Mouse (Mus musculus) forebrain, embryonic 15.5 days (tissue): ENCODE data around the gene Rpl35. TPM values are rescaled to one million over a fixed set of nuclear protein-coding genes. Genes with fewer than 3 reads are reported as not detected.

ENCODE experiments used
- ATAC-seq: fragments of 200-750 bp; cut with Nextera tagmentation; replicated peaks from 2 replicates; pipeline ENCODE4 v1.8.0; 2017; ENCODE audit warnings: mild to moderate bottlenecking, moderate TSS enrichment, moderate library complexity
- H3K27ac ChIP-seq: fragments of 300-500 bp; sonication (generic); replicated peaks from 2 replicates; pipeline ENCODE4 v1.5.1; 2015; ENCODE audit warnings: mild to moderate bottlenecking, inconsistent platforms
- H3K27me3 ChIP-seq: fragments of 300-500 bp; sonication (generic); 2 replicates; pipeline ENCODE4 v1.6.1; 2015; ENCODE audit warnings: inconsistent platforms
- H3K36me3 ChIP-seq: fragments of 300-500 bp; sonication (generic); 2 replicates; pipeline ENCODE4 v1.6.1; 2015; ENCODE audit warnings: mild to moderate bottlenecking, inconsistent platforms
- H3K4me1 ChIP-seq: fragments of 300-500 bp; sonication (generic); 2 replicates; pipeline ENCODE4 v1.6.1; 2015; ENCODE audit warnings: inconsistent platforms
- H3K4me2 ChIP-seq: fragments of 300-500 bp; sonication (generic); replicated peaks from 2 replicates; pipeline ENCODE4 v1.6.1; 2015; ENCODE audit warnings: mild to moderate bottlenecking, inconsistent platforms
- H3K4me3 ChIP-seq: fragments of 300-500 bp; sonication (generic); 2 replicates; pipeline ENCODE4 v1.5.1; 2015; ENCODE audit warnings: mild to moderate bottlenecking, inconsistent platforms
- H3K9ac ChIP-seq: fragments of 300-500 bp; sonication (generic); replicated peaks from 2 replicates; pipeline ENCODE4 v1.6.1; 2015; ENCODE audit warnings: mild to moderate bottlenecking, inconsistent platforms
- H3K9me3 ChIP-seq: fragments of 300-500 bp; sonication (generic); 2 replicates; pipeline ENCODE4 v1.6.1; 2016; ENCODE audit warnings: inconsistent platforms
- WGBS: fragments of 180-500 bp; shearing (Covaris S2); methylation state at CpG from one replicate; pipeline ENCODE4 v1.1.7; 2015; ENCODE audit warnings: mixed read lengths; 5-methylcytosine and 5-hydroxymethylcytosine counted together
- polyA plus RNA-seq: library from polyadenylated mRNA; unstranded; fragments of >200 nt; fragmentation: Nextera tagmentation; extraction: Ambion mirVana; gene quantifications from 2 replicates; pipeline ENCODE4 v1.2.1, GENCODE M21; 2015

Rpl35 gene
- polyA plus RNA-seq, 1 experiment from 2014 or later, result 763 TPM

DNA sequence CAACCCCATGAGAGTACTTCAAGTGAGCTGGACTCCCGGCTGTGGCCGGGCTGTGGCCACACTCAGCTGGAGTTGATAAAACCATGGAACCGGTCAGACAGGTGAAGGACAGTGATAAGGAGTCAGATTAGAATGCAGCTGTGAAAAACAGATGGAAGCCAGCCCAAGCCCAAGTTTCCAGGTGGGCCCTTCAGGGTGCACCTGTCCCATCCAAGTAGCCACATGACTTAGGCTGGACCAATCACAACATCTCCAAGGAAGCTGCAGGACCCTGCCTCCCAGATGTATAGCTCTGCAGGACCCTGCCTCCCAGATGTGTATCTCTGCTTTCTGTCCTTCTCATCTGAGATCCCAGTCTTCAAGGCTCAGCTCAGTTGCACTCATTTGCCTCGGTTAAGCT, 13.4 kb downstream of the Rpl35 start:
- no peak for ATAC-seq
- H3K4me1 ChIP-seq, result no peaks in the 10 kb centered on the region
- no peaks in the 10 kb centered on the region for H3K36me3 ChIP-seq
- no peak overlapping the region for H3K4me2 ChIP-seq
- H3K4me3 ChIP-seq, result no peak overlapping the region
- no peaks in the 10 kb centered on the region for H3K9me3 ChIP-seq
- H3K27me3 ChIP-seq, result no peaks in the 10 kb centered on the region
- WGBS, result 72% methylated on average over 4 of the region's 4 CpGs
- no peak overlapping the region for H3K9ac ChIP-seq
- no peak overlapping the region for H3K27ac ChIP-seq

GRCm38 (mm10) chr2:38988929-38989328, 16.5 kb downstream of the Rpl35 start:
- no peaks in the 10 kb centered on the region for H3K27me3 ChIP-seq
- H3K4me2 ChIP-seq, result no peak overlapping the region
- no peak overlapping the region for H3K27ac ChIP-seq
- H3K9ac ChIP-seq, result no peak overlapping the region
- no peaks in the 10 kb centered on the region for H3K4me1 ChIP-seq
- H3K36me3 ChIP-seq, result no peaks in the 10 kb centered on the region
- no peak overlapping the region for H3K4me3 ChIP-seq
- ATAC-seq, result no peak
- 83% methylated on average over 2 of the region's 2 CpGs for WGBS
- no peaks in the 10 kb centered on the region for H3K9me3 ChIP-seq

- Histone ChIP-seq H3K4me1 (no peaks in the 10 kb centered on the region), H3K9ac (no peak overlapping the region), H3K9me3 (no peaks in the 10 kb centered on the region), H3K4me3 (no peak overlapping the region), H3K4me2 (no peak overlapping the region), H3K27ac (no peak overlapping the region), H3K27me3 (no peaks in the 10 kb centered on the region), H3K36me3 (no peaks in the 10 kb centered on the region)
- ATAC-seq, result no peak
- 87% methylated on average over 6 of the region's 6 CpGs for WGBS
Observed at GRCm38 (mm10) chr2:38987803-38988510, 17.5 kb downstream of the Rpl35 start.

GRCm38 (mm10) chr2:38987371-38987770, 18.1 kb downstream of the Rpl35 start:
- Histone ChIP-seq H3K4me1 (no peaks in the 10 kb centered on the region), H3K36me3 (no peaks in the 10 kb centered on the region), H3K27ac (no peak overlapping the region), H3K9me3 (no peaks in the 10 kb centered on the region), H3K4me2 (no peak overlapping the region), H3K27me3 (no peaks in the 10 kb centered on the region), H3K9ac (no peak overlapping the region), H3K4me3 (no peak overlapping the region)
- 73% methylated on average over 1 of the region's 1 CpGs for WGBS
- no peak for ATAC-seq

- no peaks in the 10 kb centered on the region for H3K4me1 ChIP-seq
- H3K4me3 ChIP-seq, result no peak overlapping the region
- no peaks in the 10 kb centered on the region for H3K9me3 ChIP-seq
- no peak for ATAC-seq
- H3K27me3 ChIP-seq, result no peaks in the 10 kb centered on the region
- no peak overlapping the region for H3K9ac ChIP-seq
- H3K4me2 ChIP-seq, result no peak overlapping the region
- H3K36me3 ChIP-seq, result no peaks in the 10 kb centered on the region
- WGBS, result 78% methylated on average over 3 of the region's 3 CpGs
- no peak overlapping the region for H3K27ac ChIP-seq
Observed at GRCm38 (mm10) chr2:38986580-38986979, 18.8 kb downstream of the Rpl35 start.

DNA sequence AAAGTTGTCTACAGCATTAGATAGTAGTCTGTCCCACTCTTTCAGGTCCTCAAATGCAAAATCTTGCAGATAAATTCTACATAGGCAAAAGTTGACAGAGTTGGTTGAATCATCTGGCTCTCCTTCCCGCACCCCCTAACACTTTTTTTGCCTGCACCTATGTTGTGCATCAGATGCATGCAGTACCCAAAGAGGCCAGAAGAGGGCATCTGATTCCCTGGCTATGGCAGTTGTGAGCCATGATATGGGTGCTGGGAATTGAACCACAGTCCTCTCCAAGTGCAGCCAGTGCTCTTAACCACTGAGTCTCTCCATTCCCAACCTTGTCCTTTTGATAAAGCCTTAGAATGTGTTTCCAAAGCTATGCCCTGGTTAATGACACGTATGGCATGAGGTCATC, 22.0 kb downstream of the Rpl35 start:
- H3K9me3 ChIP-seq, result no peaks in the 10 kb centered on the region
- H3K27ac ChIP-seq, result no peak overlapping the region
- ATAC-seq, result no peak
- no peak overlapping the region for H3K4me3 ChIP-seq
- no peak overlapping the region for H3K4me2 ChIP-seq
- H3K4me1 ChIP-seq, result no peaks in the 10 kb centered on the region
- H3K27me3 ChIP-seq, result no peaks in the 10 kb centered on the region
- H3K9ac ChIP-seq, result no peak overlapping the region
- 100% methylated on average over 2 of the region's 2 CpGs for WGBS
- no peaks in the 10 kb centered on the region for H3K36me3 ChIP-seq

DNA sequence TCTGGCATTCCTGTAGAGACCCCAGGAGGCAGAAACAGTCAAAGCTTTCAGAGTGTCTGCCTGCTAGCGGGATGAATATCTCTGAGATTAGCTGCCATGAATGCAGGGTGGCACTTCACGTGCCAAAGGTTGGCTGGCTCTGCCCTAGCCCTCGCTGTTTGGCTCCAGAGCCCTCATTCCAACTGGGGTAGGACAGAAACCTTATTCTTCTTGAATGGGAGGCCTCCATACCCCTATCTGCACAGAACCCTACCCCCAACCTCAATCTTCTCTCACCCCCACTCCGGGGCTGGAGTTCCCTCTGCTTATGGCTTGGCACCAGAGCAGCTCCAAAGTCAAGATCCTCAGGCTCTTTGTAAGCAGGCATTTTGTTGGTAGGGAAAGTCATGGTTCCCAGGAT, 27.6 kb downstream of the Rpl35 start:
- ATAC-seq, result no peak
- no peak overlapping the region for H3K27ac ChIP-seq
- H3K9me3 ChIP-seq, result no peaks in the 10 kb centered on the region
- H3K9ac ChIP-seq, result no peak overlapping the region
- WGBS, result 66% methylated on average over 4 of the region's 4 CpGs
- H3K27me3 ChIP-seq, result no peaks in the 10 kb centered on the region
- no peak overlapping the region for H3K4me2 ChIP-seq
- no peaks in the 10 kb centered on the region for H3K36me3 ChIP-seq
- no peak overlapping the region for H3K4me3 ChIP-seq
- no peaks in the 10 kb centered on the region for H3K4me1 ChIP-seq

- no peak for ATAC-seq
- no peak overlapping the region for H3K4me3 ChIP-seq
Observed at GRCm38 (mm10) chr2:38975941-38976805, 29.3 kb downstream of the Rpl35 start.

GRCm38 (mm10) chr2:38975181-38975580, 30.2 kb downstream of the Rpl35 start:
- Histone ChIP-seq H3K27me3 (no peaks in the 10 kb centered on the region), H3K4me1 (no peaks in the 10 kb centered on the region), H3K9ac (no peak overlapping the region), H3K36me3 (no peaks in the 10 kb centered on the region), H3K9me3 (no peaks in the 10 kb centered on the region), H3K4me2 (no peak overlapping the region), H3K4me3 (no peak overlapping the region), H3K27ac (no peak overlapping the region)
- no peak for ATAC-seq
- 88% methylated on average over 3 of the region's 3 CpGs for WGBS

More at GRCm38 (mm10) chr2:38975941-38976805, 29.3 kb downstream of the Rpl35 start:
- Histone ChIP-seq H3K4me1 (no peaks in the 10 kb centered on the region), H3K4me2 (no peak overlapping the region), H3K36me3 (no peaks in the 10 kb centered on the region), H3K9me3 (no peaks in the 10 kb centered on the region), H3K27me3 (no peaks in the 10 kb centered on the region), H3K27ac (no peak overlapping the region), H3K9ac (no peak overlapping the region)
- WGBS, result 87% methylated on average over 21 of the region's 21 CpGs

- 55% methylated on average over 2 of the region's 2 CpGs for WGBS
- ATAC-seq, result no peak
- Histone ChIP-seq H3K4me2 (no peak overlapping the region), H3K27ac (no peak overlapping the region), H3K27me3 (no peaks in the 10 kb centered on the region), H3K4me3 (no peak overlapping the region), H3K36me3 (no peaks in the 10 kb centered on the region), H3K9me3 (no peaks in the 10 kb centered on the region), H3K9ac (no peak overlapping the region), H3K4me1 (no peaks in the 10 kb centered on the region)
Observed at GRCm38 (mm10) chr2:38974171-38974570, 31.3 kb downstream of the Rpl35 start.

GRCm38 (mm10) chr2:38973701-38974100, 31.7 kb downstream of the Rpl35 start:
- no peak for ATAC-seq
- 72% methylated on average over 7 of the region's 7 CpGs for WGBS

GRCm38 (mm10) chr2:38973223-38973622, 32.2 kb downstream of the Rpl35 start:
- Histone ChIP-seq H3K4me1 (no peaks in the 10 kb centered on the region), H3K27ac (no peak overlapping the region), H3K9me3 (no peaks in the 10 kb centered on the region), H3K9ac (no peak overlapping the region), H3K27me3 (no peaks in the 10 kb centered on the region), H3K4me3 (no peak overlapping the region), H3K36me3 (no peaks in the 10 kb centered on the region), H3K4me2 (no peak overlapping the region)
- no peak for ATAC-seq
- 52% methylated on average over 2 of the region's 2 CpGs for WGBS

More at GRCm38 (mm10) chr2:38973701-38974100, 31.7 kb downstream of the Rpl35 start:
- H3K27me3 ChIP-seq, result no peaks in the 10 kb centered on the region
- H3K4me1 ChIP-seq, result no peaks in the 10 kb centered on the region
- H3K36me3 ChIP-seq, result no peaks in the 10 kb centered on the region
- H3K27ac ChIP-seq, result no peak overlapping the region
- no peak overlapping the region for H3K9ac ChIP-seq
- H3K4me3 ChIP-seq, result no peak overlapping the region
- H3K4me2 ChIP-seq, result no peak overlapping the region
- H3K9me3 ChIP-seq, result no peaks in the 10 kb centered on the region
